Mouse (Mus musculus) midbrain, embryonic 11.5 days (tissue): ENCODE results near the gene Olfr1318. TPM values are rescaled to one million over a fixed set of nuclear protein-coding genes. Genes with fewer than 3 reads are reported as not detected.

ENCODE experiments used
- ATAC-seq: fragments of 200-750 bp; cut with Nextera tagmentation; 2 replicates; pipeline ENCODE4 v1.8.0; 2017; ENCODE audit warnings: moderate TSS enrichment, moderate library complexity; ENCODE audit not compliant: low FRiP score
- DNase-seq: peaks from one replicate; pipeline ENCODE4 v3.0.0; 2015; ENCODE audit warnings: low spot score; ENCODE audit errors: missing footprints
- H3K27ac ChIP-seq: fragments of 300-500 bp; sonication (generic); 2 replicates; pipeline ENCODE4 v1.5.1; 2014; ENCODE audit warnings: low read depth, low read length
- H3K27me3 ChIP-seq: fragments of 300-500 bp; sonication (generic); 2 replicates; pipeline ENCODE4 v1.6.1; 2014; ENCODE audit warnings: mild to moderate bottlenecking, low read length, moderate library complexity, mixed read lengths; ENCODE audit not compliant: control insufficient read depth, insufficient read depth
- H3K36me3 ChIP-seq: fragments of 300-500 bp; sonication (generic); 2 replicates; pipeline ENCODE4 v1.6.1; 2014; ENCODE audit warnings: mild to moderate bottlenecking, low read length, moderate library complexity, mixed read lengths; ENCODE audit not compliant: control insufficient read depth, insufficient read depth
- H3K4me1 ChIP-seq: fragments of 300-500 bp; sonication (generic); 2 replicates; pipeline ENCODE4 v1.6.1; 2014; ENCODE audit warnings: low read length; ENCODE audit not compliant: control insufficient read depth, insufficient read depth
- H3K4me2 ChIP-seq: fragments of 300-500 bp; sonication (generic); 2 replicates; pipeline ENCODE4 v1.6.1; 2014; ENCODE audit warnings: mild to moderate bottlenecking, moderate library complexity
- H3K4me3 ChIP-seq: fragments of 300-500 bp; sonication (generic); 2 replicates; pipeline ENCODE4 v1.5.1; 2014; ENCODE audit warnings: low read depth, low read length
- H3K9ac ChIP-seq: fragments of 300-500 bp; sonication (generic); 2 replicates; pipeline ENCODE4 v1.6.1; 2014; ENCODE audit warnings: low read length
- H3K9me3 ChIP-seq: fragments of 300-500 bp; sonication (generic); 2 replicates; pipeline ENCODE4 v1.6.1; 2016; ENCODE audit warnings: low read length; ENCODE audit not compliant: control insufficient read depth
- WGBS: fragments of 180-500 bp; shearing (Covaris S2); extraction: QIAGEN DNeasy Blood & Tissue Kit; methylation state at CpG from one replicate; pipeline ENCODE4 v1.1.7; 2014; 5-methylcytosine and 5-hydroxymethylcytosine counted together
- polyA plus RNA-seq: library from polyadenylated mRNA; unstranded; fragments of >200 nt; fragmentation: Nextera tagmentation; extraction: Ambion mirVana; gene quantifications from 2 replicates; pipeline ENCODE4 v1.2.1, GENCODE M21; 2014

Olfr1318 gene
- not detected in 2 replicates for polyA plus RNA-seq

- Histone ChIP-seq H3K4me3 (no peak within 1 kb of the TSS), H3K27ac (no peak within 1 kb of the TSS), H3K4me1 (no peaks in the 10 kb centered on the region), H3K9ac (no peak within 1 kb of the TSS), H3K9me3 (no peaks in the 10 kb centered on the region), H3K36me3 (no peaks in the 10 kb centered on the region), H3K4me2 (no peak within 1 kb of the TSS), H3K27me3 (no peaks in the 10 kb centered on the region)
- no peak for ATAC-seq
- DNase-seq: no peak
Observed at GRCm38 (mm10) chr2:112153898-112154297, at the start of gene Olfr1318. Olfr1318 (plus strand) TSS chr2:112154198.

- no peak within 1 kb of the TSS for H3K27ac ChIP-seq
- H3K9me3 ChIP-seq: no peaks in the 10 kb centered on the region
- H3K4me2 ChIP-seq: no peak within 1 kb of the TSS
- no peaks in the 10 kb centered on the region for H3K4me1 ChIP-seq
- WGBS: 83% methylated on average over 1 of the region's 1 CpGs
- DNase-seq (no peak), ATAC-seq (no peak)
- no peaks in the 10 kb centered on the region for H3K36me3 ChIP-seq
- no peaks in the 10 kb centered on the region for H3K27me3 ChIP-seq
- H3K9ac ChIP-seq: no peak within 1 kb of the TSS
- H3K4me3 ChIP-seq: no peak within 1 kb of the TSS
Observed at GRCm38 (mm10) chr2:112115340-112115739, 38.7 kb upstream of the Olfr1318 start, which contains the start of gene Olfr1315-ps1. Olfr1315-ps1 (minus strand) TSS chr2:112115440.

GRCm38 (mm10) chr2:112134877-112135276 lies 19.1 kb upstream of the Olfr1318 start, which contains the start of gene Olfr1316:
Olfr1316 (minus strand) TSS chr2:112134977.
- ATAC-seq: no peak

GRCm38 (mm10) chr2:112140029-112140428 lies 14.0 kb upstream of the Olfr1318 start, which contains the start of gene Olfr1317:
Olfr1317 (plus strand) TSS chr2:112140329.
- Histone ChIP-seq H3K9ac (no peak within 1 kb of the TSS), H3K36me3 (no peaks in the 10 kb centered on the region), H3K4me1 (no peaks in the 10 kb centered on the region), H3K4me2 (no peak within 1 kb of the TSS), H3K4me3 (no peak within 1 kb of the TSS), H3K27ac (no peak within 1 kb of the TSS), H3K9me3 (no peaks in the 10 kb centered on the region), H3K27me3 (no peaks in the 10 kb centered on the region)
- DNase-seq (no peak), ATAC-seq (no peak)
- 78% methylated on average over 2 of the region's 2 CpGs for WGBS

More at GRCm38 (mm10) chr2:112134877-112135276, 19.1 kb upstream of the Olfr1318 start, which contains the start of gene Olfr1316:
- Histone ChIP-seq H3K36me3 (no peaks in the 10 kb centered on the region), H3K27ac (no peak within 1 kb of the TSS), H3K4me2 (no peak within 1 kb of the TSS), H3K9me3 (no peaks in the 10 kb centered on the region), H3K4me3 (no peak within 1 kb of the TSS), H3K4me1 (no peaks in the 10 kb centered on the region), H3K9ac (no peak within 1 kb of the TSS), H3K27me3 (no peaks in the 10 kb centered on the region)
- no peak for DNase-seq
- 87% methylated on average over 2 of the region's 2 CpGs for WGBS

GRCm38 (mm10) chr2:112196859-112197258 lies 42.9 kb downstream of the Olfr1318 start:
- Histone ChIP-seq H3K9ac (no peak overlapping the region), H3K27me3 (no peaks in the 10 kb centered on the region), H3K9me3 (no peaks in the 10 kb centered on the region), H3K4me1 (no peaks in the 10 kb centered on the region), H3K4me3 (no peak overlapping the region), H3K27ac (no peak overlapping the region), H3K4me2 (no peak overlapping the region), H3K36me3 (no peaks in the 10 kb centered on the region)
- DNase-seq (peak; percentile 87), ATAC-seq (peak; percentile 84; the same call in 1 of the 2 replicates)
- WGBS: 1% methylated on average over 2 of the region's 2 CpGs

GRCm38 (mm10) chr2:112203056-112203455 lies 49.1 kb downstream of the Olfr1318 start:
- Histone ChIP-seq H3K27me3 (no peaks in the 10 kb centered on the region), H3K4me2 (no peak overlapping the region), H3K4me1 (no peaks in the 10 kb centered on the region), H3K9ac (no peak overlapping the region), H3K4me3 (no peak overlapping the region), H3K27ac (no peak overlapping the region), H3K36me3 (no peaks in the 10 kb centered on the region), H3K9me3 (no peaks in the 10 kb centered on the region)
- WGBS: 82% methylated on average over 6 of the region's 6 CpGs
- no peak for DNase-seq
- no peak for ATAC-seq

Other genes starting within 250 kb of the Olfr1318 start
- not detected in 2 replicates for gene Olfr1306, start 237.9 kb upstream of the Olfr1318 start, polyA plus RNA-seq
- gene Olfr1307, start 204.8 kb upstream of the Olfr1318 start, polyA plus RNA-seq: not detected in 2 replicates
- gene Olfr1308, start 189.3 kb upstream of the Olfr1318 start, polyA plus RNA-seq: not detected in 2 replicates
- gene Olfr1309, start 163.9 kb upstream of the Olfr1318 start, polyA plus RNA-seq: not detected in 2 replicates
- gene Olfr1310, start 141.5 kb upstream of the Olfr1318 start, polyA plus RNA-seq: not detected in 2 replicates
- not detected in 2 replicates for gene Olfr1311, start 129.8 kb upstream of the Olfr1318 start, polyA plus RNA-seq
- gene Olfr1312, start 104.0 kb upstream of the Olfr1318 start, polyA plus RNA-seq: not detected in 2 replicates
- gene Olfr1313, start 76.4 kb upstream of the Olfr1318 start, polyA plus RNA-seq: not detected in 2 replicates
- not detected in 2 replicates for gene Olfr1314, start 57.4 kb upstream of the Olfr1318 start, polyA plus RNA-seq
- gene Olfr1315-ps1, start 38.8 kb upstream of the Olfr1318 start, polyA plus RNA-seq: not detected in 2 replicates
- gene Olfr1316, start 19.2 kb upstream of the Olfr1318 start, polyA plus RNA-seq: not detected in 2 replicates
- not detected in 2 replicates for gene Olfr1317, start 13.9 kb upstream of the Olfr1318 start, polyA plus RNA-seq
- gene Lpcat4, start 85.3 kb downstream of the Olfr1318 start, polyA plus RNA-seq: 8.9 and 9.3 TPM in 2 replicates
- gene Nutm1, start 105.1 kb downstream of the Olfr1318 start, polyA plus RNA-seq: not detected in 2 replicates
- 160 and 161 TPM in 2 replicates for gene Nop10, start 107.7 kb downstream of the Olfr1318 start, polyA plus RNA-seq
- gene Slc12a6, start 111.6 kb downstream of the Olfr1318 start, polyA plus RNA-seq: 14.4 and 16.0 TPM in 2 replicates
- gene Gm21985, start 112.1 kb downstream of the Olfr1318 start, polyA plus RNA-seq: not detected in 2 replicates
- gene Emc4, start 213.8 kb downstream of the Olfr1318 start, polyA plus RNA-seq: 112 and 115 TPM in 2 replicates
- 54.4 and 55.0 TPM in 2 replicates for gene Katnbl1, start 225.0 kb downstream of the Olfr1318 start, polyA plus RNA-seq